34 mouse cellular contexts compared by ENCODE assay signal in the genomic region with DNA sequence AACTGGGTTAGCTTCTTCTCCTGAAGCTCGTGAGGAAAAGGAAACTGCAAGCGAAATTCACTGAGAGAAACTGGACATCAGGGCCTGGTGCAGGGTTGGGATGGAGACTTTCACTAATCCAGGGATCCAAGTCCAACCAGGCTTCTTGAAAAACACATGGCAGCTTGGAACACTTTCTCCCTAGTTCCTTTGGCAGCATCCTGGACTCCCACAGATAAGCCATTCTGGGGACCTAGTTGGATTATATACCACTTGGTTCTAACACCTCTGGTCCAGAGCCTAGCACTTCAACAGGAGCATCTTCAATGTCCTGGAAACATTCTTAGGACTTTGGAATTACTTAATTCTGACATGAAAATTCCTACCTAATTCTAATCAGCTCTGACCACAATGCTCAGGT. TPM values are rescaled to one million over a fixed set of nuclear protein-coding genes. Genes with fewer than 3 reads are reported as not detected.
"Had no signal": no experiment of that assay in that cellular context is flagged by ENCODE, and none has a peak within 500 bp of the region (broad histone marks: within the 10 kb centered on the region; RNA-seq: fewer than 3 reads in every experiment).

No protein-coding gene starts in this region.

- ATAC-seq: hindbrain, embryonic 16.5 days; hindbrain, postnatal 0 days; inflammation-experienced regulatory T-cells, adult 6 months; intestine, embryonic 15.5 days; intestine, embryonic 16.5 days; intestine, postnatal 0 days had no signal

- H3K27ac ChIP-seq: heart, embryonic 13.5 days; heart, embryonic 15.5 days; hindbrain, embryonic 10.5 days; hindbrain, embryonic 12.5 days; hindbrain, embryonic 13.5 days; hindbrain, embryonic 14.5 days; hindbrain, embryonic 15.5 days; hindbrain, postnatal 0 days; intestine, embryonic 15.5 days; kidney, embryonic 15.5 days; kidney, postnatal 0 days; layer of hippocampus, adult 2 months had no signal

- H3K4me3 ChIP-seq: heart, embryonic 13.5 days; heart, embryonic 15.5 days; hindbrain, embryonic 10.5 days; hindbrain, embryonic 12.5 days; hindbrain, embryonic 13.5 days; hindbrain, embryonic 15.5 days; intestine, embryonic 15.5 days; kidney, embryonic 15.5 days; layer of hippocampus, adult 2 months had no signal

- DNase-seq: heart, postnatal 10 days; heart, postnatal 14 days; heart, postnatal 36 days; heart, postnatal 4 days; kidney, adult 11 months; kidney, adult 18-20 months; kidney, adult 2 months; kidney, adult 8-10 months; kidney, adult 9 months; kidney, postnatal 10 days; kidney, postnatal 14 days; kidney, postnatal 25 days; kidney, postnatal 36 days; kidney, postnatal 4 days; layer of hippocampus, adult 9-11 months; layer of hippocampus, postnatal 36 days had no signal

RNA-seq across cellular contexts. Expression of gene Txk, which starts 2.5 kb away (rescaled TPM):
- total RNA-seq: layer of hippocampus, adult 18-20 months; layer of hippocampus, adult 2 months; layer of hippocampus, postnatal 14 days had no signal
